8 mouse cellular contexts compared by ENCODE assay signal in genomic region chr1:55130190-55130916, GRCm38 (mm10). TPM values are rescaled to one million over a fixed set of nuclear protein-coding genes. Genes with fewer than 3 reads are reported as not detected.
DNase-seq lines count a peak whose midpoint lies in the region; ATAC-seq and TF ChIP-seq lines count a peak whose summit lies in the region.

No protein-coding gene starts in this region.

- peak overlapping the region; percentile 67 for H3K4me2 ChIP-seq in heart, embryonic 15.5 days

- peak overlapping the region; percentile 66 for H3K27ac ChIP-seq in kidney, adult 2 months (ENCODE audit: insufficient read depth, low read depth, low read length)
- H3K27ac ChIP-seq in heart, embryonic 15.5 days, result peak overlapping the region; percentile 97

- TF ChIP-seq POLR2A in kidney, adult 2 months (IDR thresholded peaks at IDR 0.05; ENCODE audit: low read depth, low read length), result no peak

- H3K9me3 ChIP-seq in heart, embryonic 15.5 days (replicated peaks), result no peaks in the 10 kb centered on the region

- peak overlapping the region; percentile 91 for H3K9ac ChIP-seq in heart, embryonic 15.5 days

- no peaks in the 10 kb centered on the region for H3K27me3 ChIP-seq in kidney, adult 2 months (replicated peaks; ENCODE audit: control insufficient read depth, insufficient read depth, low read length)
- H3K27me3 ChIP-seq in heart, embryonic 15.5 days, result no peaks in the 10 kb centered on the region

- peak overlapping the region; percentile 50 for H3K4me3 ChIP-seq in kidney, adult 2 months (ENCODE audit: insufficient read depth, low read depth, low read length)
- H3K4me3 ChIP-seq in heart, embryonic 15.5 days, result peak overlapping the region; percentile 85

- DNase-seq in kidney, adult 2 months, result no peak
- DNase-seq in kidney, postnatal 14 days, result no peak
- peak; percentile 7 for DNase-seq in MN1 (ENCODE audit: low spot score)
- DNase-seq in adrenal gland, adult 18-20 months (ENCODE audit: low spot score in 2 of 2), result no peak
- no peak for DNase-seq in layer of hippocampus, adult 9-11 months
- no peak for DNase-seq in spleen, postnatal 14 days (ENCODE audit: low spot score in 2 of 2)

- no peak for TF ChIP-seq CTCF in kidney, adult 2 months (conservative IDR thresholded peaks at IDR 0.05; ENCODE audit: insufficient read depth, insufficient read length, low read depth, low read length)

- 49% methylated on average over 10 of the region's 10 CpGs for WGBS in kidney, adult 2 months
- WGBS in heart, embryonic 15.5 days, result 65% methylated on average over 10 of the region's 10 CpGs

- ATAC-seq in heart, embryonic 15.5 days (replicated peaks; ENCODE audit: insufficient number of reproducible peaks, insufficient read depth, low FRiP score, low read depth), result no peak
- ATAC-seq in megakaryocyte progenitor cell, adult 5-6 weeks (replicated peaks; ENCODE audit: poor library complexity), result peak; percentile 5

- H3K36me3 ChIP-seq in kidney, adult 2 months (ENCODE audit: control insufficient read depth, insufficient read depth, low read length), result no peaks in the 10 kb centered on the region
- H3K36me3 ChIP-seq in heart, embryonic 15.5 days, result no peaks in the 10 kb centered on the region

- peaks cover 9% of the 10 kb centered on the region for H3K4me1 ChIP-seq in kidney, adult 2 months (ENCODE audit: control insufficient read depth, insufficient read depth, low read length)
- H3K4me1 ChIP-seq in heart, embryonic 15.5 days (replicated peaks), result peaks cover 11% of the 10 kb centered on the region

RNA-seq across cellular contexts. Expression of gene Mob4, which starts 0.7 kb away (rescaled TPM):
- polyA plus RNA-seq in kidney, adult 2 months (2012; rRNA removed), result 10.3 and 16.0 TPM in 2 replicates
- 105 and 109 TPM in 2 replicates for polyA plus RNA-seq in heart, embryonic 15.5 days (2015; fragmentation: Nextera tagmentation; extraction: Ambion mirVana)
- total RNA-seq in megakaryocyte progenitor cell, adult 5-6 weeks (2015), result 50.1 and 52.7 TPM in 2 replicates
- 35.1 and 37.7 TPM in 2 replicates for total RNA-seq in megakaryocyte progenitor cell, adult 5-6 weeks (2017)
- total RNA-seq in adrenal gland, adult 18-20 months (2021), result 100 to 1,000 TPM; 230 to 477 TPM

RNA-seq across cellular contexts. Expression of gene Hspd1, which starts 42.3 kb away (rescaled TPM):
- 66.8 and 99.8 TPM in 2 replicates for polyA plus RNA-seq in kidney, adult 2 months (2012; rRNA removed)
- 417 and 450 TPM in 2 replicates for polyA plus RNA-seq in heart, embryonic 15.5 days (2015; fragmentation: Nextera tagmentation; extraction: Ambion mirVana)
- total RNA-seq in megakaryocyte progenitor cell, adult 5-6 weeks (2015), result 326 and 327 TPM in 2 replicates
- 523 and 628 TPM in 2 replicates for total RNA-seq in megakaryocyte progenitor cell, adult 5-6 weeks (2017)
- total RNA-seq in adrenal gland, adult 18-20 months (2021), result 1,000 to 10,000 TPM; 1,240 to 1,713 TPM

RNA-seq across cellular contexts. Expression of gene Hspe1, which starts 42.4 kb away (rescaled TPM):
- 46.2 and 90.1 TPM in 2 replicates for polyA plus RNA-seq in kidney, adult 2 months (2012; rRNA removed)
- polyA plus RNA-seq in heart, embryonic 15.5 days (2015; fragmentation: Nextera tagmentation; extraction: Ambion mirVana), result 254 and 359 TPM in 2 replicates
- 379 and 404 TPM in 2 replicates for total RNA-seq in megakaryocyte progenitor cell, adult 5-6 weeks (2015)
- total RNA-seq in megakaryocyte progenitor cell, adult 5-6 weeks (2017), result 524 and 562 TPM in 2 replicates
- total RNA-seq in adrenal gland, adult 18-20 months (2021), result 100 to 1,000 TPM; 720 to 924 TPM

Comparison
In these comparisons a context has a peak if more than half of its experiments do, and no peak if none do; other contexts are left out.
1. RNA of gene Mob4, which starts 0.7 kb away (total RNA-seq): 230 to 477 TPM in adrenal gland, adult 18-20 months; 35.1 to 52.7 TPM in megakaryocyte progenitor cell, adult 5-6 weeks; every median in the first group is over 4 times any median in the second.